9 mouse cellular contexts compared by ENCODE assay signal in genomic region chr17:28344050-28344607, GRCm38 (mm10). TPM values are rescaled to one million over a fixed set of nuclear protein-coding genes. Genes with fewer than 3 reads are reported as not detected.
DNase-seq lines count a peak whose midpoint lies in the region; ATAC-seq and TF ChIP-seq lines count a peak whose summit lies in the region.
"Had no signal": no experiment of that assay in that cellular context is flagged by ENCODE, and none has a peak within 500 bp of the region (broad histone marks: within the 10 kb centered on the region; RNA-seq: fewer than 3 reads in every experiment).

No protein-coding gene starts in this region.

- TF ChIP-seq CTCF in spleen, adult 2 months (IDR thresholded peaks at IDR 0.05; ENCODE audit: extremely low read depth, insufficient read depth, insufficient read length, insufficient replicate concordance): no peak

- ATAC-seq in forebrain, embryonic 11.5 days (replicated peaks; ENCODE audit: low FRiP score): no peak

- peaks cover 81% of the 10 kb centered on the region for H3K4me1 ChIP-seq in forebrain, embryonic 10.5 days
- H3K4me1 ChIP-seq in forebrain, embryonic 11.5 days (replicated peaks; ENCODE audit: control insufficient read depth, insufficient read depth, low read length): peaks cover 21% of the 10 kb centered on the region
- H3K4me1 ChIP-seq in spleen, adult 2 months (ENCODE audit: control insufficient read depth, insufficient read depth, insufficient read length): no peaks in the 10 kb centered on the region
- H3K4me1 ChIP-seq in limb, embryonic 10.5 days: peaks cover 87% of the 10 kb centered on the region

- peak overlapping the region; percentile 72; the same call in 1 of the 2 replicates for H3K27ac ChIP-seq in forebrain, embryonic 10.5 days
- H3K27ac ChIP-seq in forebrain, embryonic 11.5 days (ENCODE audit: low read depth, low read length): no peak overlapping the region
- 0 out of 2 replicates have a peak overlapping the region, but pooled peaks have one; percentile 12 for H3K27ac ChIP-seq in spleen, adult 2 months (ENCODE audit: insufficient read depth, low read length)
- H3K27ac ChIP-seq in limb, embryonic 10.5 days: peak overlapping the region; percentile 84

- 31% methylated on average over 4 of the region's 4 CpGs for WGBS in forebrain, embryonic 10.5 days
- 43% methylated on average over 4 of the region's 4 CpGs for WGBS in forebrain, embryonic 11.5 days
- 77% methylated on average over 4 of the region's 4 CpGs for WGBS in spleen, adult 2 months
- WGBS in limb, embryonic 10.5 days: 27% methylated on average over 4 of the region's 4 CpGs

- no peak overlapping the region for H3K4me3 ChIP-seq in forebrain, embryonic 10.5 days
- H3K4me3 ChIP-seq in forebrain, embryonic 11.5 days (ENCODE audit: low read depth, low read length): no peak overlapping the region
- no peak overlapping the region for H3K4me3 ChIP-seq in spleen, adult 2 months (ENCODE audit: extremely low read depth, insufficient read depth, insufficient read length)
- H3K4me3 ChIP-seq in limb, embryonic 10.5 days: 0 out of 2 replicates have a peak overlapping the region, but pooled peaks have one; percentile 41

- H3K9ac ChIP-seq in forebrain, embryonic 11.5 days (ENCODE audit: low read length): no peak overlapping the region

- H3K36me3 ChIP-seq in forebrain, embryonic 10.5 days (replicated peaks): peaks cover 21% of the 10 kb centered on the region
- H3K36me3 ChIP-seq in forebrain, embryonic 11.5 days (ENCODE audit: control insufficient read depth, insufficient read depth, low read length): no peaks in the 10 kb centered on the region
- no peaks in the 10 kb centered on the region for H3K36me3 ChIP-seq in spleen, adult 2 months (ENCODE audit: control insufficient read depth, insufficient read depth, low read length)
- peaks cover 23% of the 10 kb centered on the region for H3K36me3 ChIP-seq in limb, embryonic 10.5 days

- H3K4me2 ChIP-seq in forebrain, embryonic 11.5 days (ENCODE audit: low read depth, low read length, severe bottlenecking): no peak overlapping the region

- no peak for DNase-seq in forebrain, embryonic 10.5 days (ENCODE audit: extremely low spot score, low spot score)
- DNase-seq in forebrain, embryonic 11.5 days (ENCODE audit: low spot score): no peak
- DNase-seq in spleen, adult 2 months (ENCODE audit: low read depth in 1 of 2, low spot score in 2 of 2): no peak
- no peak for DNase-seq in spleen, adult 12 weeks (ENCODE audit: low spot score)
- DNase-seq in limb, embryonic 10.5 days (ENCODE audit: low spot score): no peak
- no peak for DNase-seq in right cerebral cortex, adult 2 months (ENCODE audit: low spot score in 2 of 2)
- DNase-seq in right cerebral cortex, adult 18-20 months: no peak
- no peak for DNase-seq in frontal cortex, adult 2 months (ENCODE audit: extremely low spot score in 1 of 2, low spot score in 1 of 2)
- DNase-seq: thymus, postnatal 36 days had no signal

- no peak for TF ChIP-seq POLR2A in spleen, adult 2 months (IDR thresholded peaks at IDR 0.05; ENCODE audit: low read depth, low read length)

- H3K9me3 ChIP-seq in forebrain, embryonic 10.5 days: no peaks in the 10 kb centered on the region
- no peaks in the 10 kb centered on the region for H3K9me3 ChIP-seq in forebrain, embryonic 11.5 days (ENCODE audit: control insufficient read depth, low read length)
- H3K9me3 ChIP-seq in limb, embryonic 10.5 days (replicated peaks): no peaks in the 10 kb centered on the region

- H3K27me3 ChIP-seq in forebrain, embryonic 10.5 days (ENCODE audit: poor library complexity, severe bottlenecking): peaks cover 66% of the 10 kb centered on the region
- H3K27me3 ChIP-seq in forebrain, embryonic 11.5 days (ENCODE audit: control insufficient read depth, insufficient read depth, low read length): no peaks in the 10 kb centered on the region; the same call in 1 of the 2 replicates
- no peaks in the 10 kb centered on the region for H3K27me3 ChIP-seq in spleen, adult 2 months (ENCODE audit: control insufficient read depth, insufficient read depth, low read length)
- H3K27me3 ChIP-seq in limb, embryonic 10.5 days (ENCODE audit: low read depth, poor library complexity, severe bottlenecking): 0 out of 2 replicates have a peak, but pooled peaks cover 6% of the 10 kb centered on the region

RNA-seq across cellular contexts. Expression of gene Tead3, which starts 6.5 kb away (rescaled TPM):
- polyA plus RNA-seq in forebrain, embryonic 10.5 days (2016; fragmentation: Nextera tagmentation; extraction: Ambion mirVana): 5.2 and 5.5 TPM in 2 replicates
- polyA plus RNA-seq in forebrain, embryonic 11.5 days (2014; fragmentation: Nextera tagmentation; extraction: Ambion mirVana): 5.6 and 5.8 TPM in 2 replicates
- 4.3 and 5.0 TPM in 2 replicates for polyA plus RNA-seq in spleen, adult 2 months (2012; rRNA removed)
- polyA plus RNA-seq in limb, embryonic 10.5 days (2016; fragmentation: Nextera tagmentation; extraction: Ambion mirVana): 5.2 and 9.8 TPM in 2 replicates
- 2.5 and 2.9 TPM in 2 replicates for polyA plus RNA-seq in frontal cortex, adult 2 months (2012; rRNA removed)

RNA-seq across cellular contexts. Expression of gene Rpl10a, which starts 15.9 kb away (rescaled TPM):
- 511 and 540 TPM in 2 replicates for polyA plus RNA-seq in forebrain, embryonic 10.5 days (2016; fragmentation: Nextera tagmentation; extraction: Ambion mirVana)
- 468 and 490 TPM in 2 replicates for polyA plus RNA-seq in forebrain, embryonic 11.5 days (2014; fragmentation: Nextera tagmentation; extraction: Ambion mirVana)
- 4,168 and 4,314 TPM in 2 replicates for polyA plus RNA-seq in spleen, adult 2 months (2012; rRNA removed)
- 502 and 576 TPM in 2 replicates for polyA plus RNA-seq in limb, embryonic 10.5 days (2016; fragmentation: Nextera tagmentation; extraction: Ambion mirVana)
- polyA plus RNA-seq in frontal cortex, adult 2 months (2012; rRNA removed): 771 and 790 TPM in 2 replicates

RNA-seq across cellular contexts. Expression of gene Tulp1, which starts 20.9 kb away (rescaled TPM):
- polyA plus RNA-seq in forebrain, embryonic 10.5 days (2016; fragmentation: Nextera tagmentation; extraction: Ambion mirVana): 3.5 and 3.8 TPM in 2 replicates
- 2.6 and 4.2 TPM in 2 replicates for polyA plus RNA-seq in forebrain, embryonic 11.5 days (2014; fragmentation: Nextera tagmentation; extraction: Ambion mirVana)
- polyA plus RNA-seq in spleen, adult 2 months (2012; rRNA removed): 0.15 and 0.25 TPM in 2 replicates
- 3.4 and 4.1 TPM in 2 replicates for polyA plus RNA-seq in limb, embryonic 10.5 days (2016; fragmentation: Nextera tagmentation; extraction: Ambion mirVana)
- polyA plus RNA-seq in frontal cortex, adult 2 months (2012; rRNA removed): 0.19 TPM in 1 of 2 replicates, not detected in the other

RNA-seq across cellular contexts. Expression of gene Fance, which starts 30.8 kb away (rescaled TPM):
- polyA plus RNA-seq in forebrain, embryonic 10.5 days (2016; fragmentation: Nextera tagmentation; extraction: Ambion mirVana): 31.6 and 32.5 TPM in 2 replicates
- 28.0 and 32.3 TPM in 2 replicates for polyA plus RNA-seq in forebrain, embryonic 11.5 days (2014; fragmentation: Nextera tagmentation; extraction: Ambion mirVana)
- polyA plus RNA-seq in spleen, adult 2 months (2012; rRNA removed): 17.2 and 19.3 TPM in 2 replicates
- polyA plus RNA-seq in limb, embryonic 10.5 days (2016; fragmentation: Nextera tagmentation; extraction: Ambion mirVana): 32.9 and 35.5 TPM in 2 replicates
- 16.9 and 18.7 TPM in 2 replicates for polyA plus RNA-seq in frontal cortex, adult 2 months (2012; rRNA removed)
